Mouse (Mus musculus): ENCODE measurements around the gene Fntb. TPM values are rescaled to one million over a fixed set of nuclear protein-coding genes. Genes with fewer than 3 reads are reported as not detected.

The Fntb gene
- polyA plus RNA-seq, 1 experiment from 2014 or later: 16.2 TPM

DNA sequence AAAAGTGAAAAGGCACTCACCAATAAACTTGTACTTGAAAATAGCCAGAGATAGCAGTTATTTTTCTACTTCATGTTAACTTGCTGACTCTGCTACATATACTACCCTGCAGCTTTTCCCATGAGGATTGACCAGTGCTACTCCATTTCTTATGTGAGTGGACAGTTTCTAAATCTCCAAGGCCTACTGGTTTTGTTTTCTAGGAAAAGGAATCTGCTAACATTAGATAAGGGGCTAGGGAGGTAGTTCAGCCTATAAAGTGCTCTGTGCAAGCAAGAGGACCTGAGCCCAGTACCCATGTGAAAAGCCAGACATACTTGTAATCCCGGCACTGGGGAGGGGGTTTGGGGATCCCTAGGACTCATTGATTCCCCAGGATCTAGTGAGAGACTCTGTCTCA, 140.9 kb downstream of the Fntb start:
- WGBS (ENCODE audit: insufficient replicate concordance): 64% methylated on average over 1 of the region's 1 CpGs
- ATAC-seq: no peak
- H3K27ac ChIP-seq (ENCODE audit: low read depth): 0 out of 2 replicates have a peak overlapping the region, but pooled peaks have one; percentile 31
- no peaks in the 10 kb centered on the region for H3K9me3 ChIP-seq (ENCODE audit: low read length)
- H3K4me3 ChIP-seq (ENCODE audit: low read depth, low read length): no peak overlapping the region
- H3K9ac ChIP-seq (replicated peaks): no peak overlapping the region
- peaks cover 19% of the 10 kb centered on the region for H3K4me1 ChIP-seq (ENCODE audit: insufficient read depth)
- no peak for TF ChIP-seq CTCF (IDR thresholded peaks at IDR 0.05; ENCODE audit: low read depth)
- TF ChIP-seq EP300 (IDR thresholded peaks at IDR 0.05; ENCODE audit: low read depth): peak; percentile 69
- peak overlapping the region; percentile 68; the same call in 1 of the 2 replicates for H3K4me2 ChIP-seq (ENCODE audit: low read depth, low read length)
- H3K36me3 ChIP-seq (replicated peaks; ENCODE audit: insufficient read depth, low read length): peaks cover 9% of the 10 kb centered on the region; the same call in 1 of the 2 replicates
- no peaks in the 10 kb centered on the region for H3K27me3 ChIP-seq (ENCODE audit: insufficient read depth, low read length)
- DNase-seq: no peak

DNA sequence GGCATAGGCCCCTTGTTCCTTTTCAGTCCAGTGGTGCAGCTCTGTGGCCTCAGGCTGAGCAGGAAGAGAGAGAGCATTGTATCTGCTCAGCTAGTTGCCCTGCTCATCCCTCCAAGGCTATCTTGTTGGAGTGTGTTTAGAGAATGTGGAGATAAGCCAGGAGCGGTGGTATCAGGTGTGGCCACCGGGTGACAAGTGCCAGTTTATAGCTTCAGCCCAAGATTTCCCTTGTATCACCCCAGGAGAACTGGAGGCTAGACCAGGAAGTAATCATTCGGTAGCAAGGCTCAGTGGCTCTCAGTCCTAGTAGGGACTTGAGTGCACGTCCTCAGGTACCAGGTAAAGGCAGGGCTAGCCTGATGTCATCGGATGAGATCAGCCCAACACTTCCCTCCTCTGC, 143.8 kb downstream of the Fntb start:
- no peaks in the 10 kb centered on the region for H3K27me3 ChIP-seq (ENCODE audit: insufficient read depth, low read length)
- H3K4me2 ChIP-seq (ENCODE audit: low read depth, low read length): peak overlapping the region; percentile 68
- peak; percentile 89 for ATAC-seq
- no peaks in the 10 kb centered on the region for H3K9me3 ChIP-seq (ENCODE audit: low read length)
- peaks cover 8% of the 10 kb centered on the region for H3K36me3 ChIP-seq (replicated peaks; ENCODE audit: insufficient read depth, low read length)
- H3K27ac ChIP-seq (ENCODE audit: low read depth): peak overlapping the region; percentile 88
- 49% methylated on average over 5 of the region's 5 CpGs for WGBS (ENCODE audit: insufficient replicate concordance)
- peak overlapping the region; percentile 59 for H3K4me3 ChIP-seq (ENCODE audit: low read depth, low read length)
- DNase-seq: peak; percentile 64
- H3K4me1 ChIP-seq (ENCODE audit: insufficient read depth): peaks cover 19% of the 10 kb centered on the region
- no peak for TF ChIP-seq CTCF (IDR thresholded peaks at IDR 0.05; ENCODE audit: low read depth)
- peak; percentile 97 for TF ChIP-seq EP300 (IDR thresholded peaks at IDR 0.05; ENCODE audit: low read depth)
- peak overlapping the region; percentile 65 for H3K9ac ChIP-seq (replicated peaks)

DNA sequence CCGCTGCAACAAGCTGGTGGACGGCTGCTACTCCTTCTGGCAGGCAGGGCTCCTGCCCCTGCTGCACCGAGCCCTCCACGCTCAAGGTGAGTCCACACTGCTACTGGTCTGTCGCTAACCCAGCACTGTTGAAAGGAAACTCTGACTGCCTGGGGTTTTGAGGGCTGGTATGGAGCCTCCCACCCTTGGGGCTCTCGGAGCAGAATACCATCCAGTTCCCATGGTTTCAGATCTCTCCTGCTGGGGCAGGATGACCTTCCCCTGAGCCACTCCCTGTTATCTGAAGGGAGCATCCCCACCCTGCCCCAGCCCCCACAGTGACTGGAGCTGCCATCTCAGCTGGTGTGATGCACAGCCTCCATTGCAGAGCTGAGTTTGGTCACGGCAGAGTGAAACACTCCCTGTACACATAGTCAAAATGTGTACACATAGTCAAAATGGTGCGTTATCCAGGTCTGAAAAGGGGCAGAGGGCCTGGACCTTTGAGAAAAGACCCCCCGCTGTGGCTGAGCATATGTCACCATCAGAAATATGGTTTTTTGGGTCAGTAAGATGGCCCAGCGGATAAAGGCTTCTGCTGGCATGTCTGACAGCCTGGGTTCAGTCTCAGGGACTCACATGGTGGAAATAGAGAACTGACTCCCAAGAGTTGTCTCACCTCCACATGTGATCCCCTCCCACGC, 145.0 kb downstream of the Fntb start:
- H3K27ac ChIP-seq (ENCODE audit: low read depth): peak overlapping the region; percentile 88
- peak; percentile 67 for DNase-seq
- H3K36me3 ChIP-seq (replicated peaks; ENCODE audit: insufficient read depth, low read length): peaks cover 12% of the 10 kb centered on the region
- H3K27me3 ChIP-seq (ENCODE audit: insufficient read depth, low read length): no peaks in the 10 kb centered on the region
- H3K9me3 ChIP-seq (ENCODE audit: low read length): no peaks in the 10 kb centered on the region
- H3K9ac ChIP-seq (replicated peaks): peak overlapping the region; percentile 65
- peak; percentile 81 for ATAC-seq
- H3K4me3 ChIP-seq (ENCODE audit: low read depth, low read length): peak overlapping the region; percentile 59
- WGBS (ENCODE audit: insufficient replicate concordance): 77% methylated on average over 11 of the region's 11 CpGs
- peaks cover 19% of the 10 kb centered on the region for H3K4me1 ChIP-seq (ENCODE audit: insufficient read depth)
- H3K4me2 ChIP-seq (ENCODE audit: low read depth, low read length): peak overlapping the region; percentile 68
- no peak for TF ChIP-seq CTCF (IDR thresholded peaks at IDR 0.05; ENCODE audit: low read depth)
- peak; percentile 68 for TF ChIP-seq EP300 (IDR thresholded peaks at IDR 0.05; ENCODE audit: low read depth)

DNA sequence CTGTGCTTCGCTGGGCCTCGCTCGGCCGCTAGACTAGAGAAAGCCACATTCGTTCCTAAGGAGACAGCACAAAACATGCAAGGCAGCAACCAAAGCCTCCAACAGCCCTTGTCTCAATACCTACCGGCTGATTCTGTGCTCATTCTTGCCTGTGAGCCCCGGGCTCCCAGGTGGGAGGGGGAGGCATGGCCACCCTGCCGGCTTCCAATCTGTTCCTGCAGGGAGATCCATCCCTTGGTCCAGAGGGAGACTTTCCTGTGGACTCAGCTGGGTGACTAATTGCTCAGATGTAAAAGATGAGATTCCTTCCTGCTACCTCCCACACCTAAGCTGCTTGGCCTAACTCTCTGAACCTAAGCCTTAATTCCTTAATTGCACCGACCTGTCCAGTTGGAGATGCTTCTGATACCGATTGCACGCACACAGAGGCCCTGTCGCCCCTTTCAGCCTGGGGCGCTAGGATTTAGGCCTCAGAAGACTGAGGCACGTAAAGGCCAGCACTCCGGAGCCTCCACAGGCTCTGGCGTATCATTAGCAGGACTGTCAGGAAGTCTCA, 145.9 kb downstream of the Fntb start:
- no peaks in the 10 kb centered on the region for H3K9me3 ChIP-seq (ENCODE audit: low read length)
- H3K27ac ChIP-seq (ENCODE audit: low read depth): peak overlapping the region; percentile 88; the same call in 1 of the 2 replicates
- TF ChIP-seq CTCF (IDR thresholded peaks at IDR 0.05; ENCODE audit: low read depth) (no peak), EP300 (IDR thresholded peaks at IDR 0.05; ENCODE audit: low read depth) (no peak)
- H3K9ac ChIP-seq (replicated peaks): peak overlapping the region; percentile 53
- peaks cover 12% of the 10 kb centered on the region for H3K36me3 ChIP-seq (replicated peaks; ENCODE audit: insufficient read depth, low read length)
- H3K4me3 ChIP-seq (ENCODE audit: low read depth, low read length): peak overlapping the region; percentile 59
- no peaks in the 10 kb centered on the region for H3K27me3 ChIP-seq (ENCODE audit: insufficient read depth, low read length)
- peaks cover 19% of the 10 kb centered on the region for H3K4me1 ChIP-seq (ENCODE audit: insufficient read depth)
- WGBS (ENCODE audit: insufficient replicate concordance): 87% methylated on average over 16 of the region's 16 CpGs
- DNase-seq (no peak), ATAC-seq (no peak)
- H3K4me2 ChIP-seq (ENCODE audit: low read depth, low read length): peak overlapping the region; percentile 68

DNA sequence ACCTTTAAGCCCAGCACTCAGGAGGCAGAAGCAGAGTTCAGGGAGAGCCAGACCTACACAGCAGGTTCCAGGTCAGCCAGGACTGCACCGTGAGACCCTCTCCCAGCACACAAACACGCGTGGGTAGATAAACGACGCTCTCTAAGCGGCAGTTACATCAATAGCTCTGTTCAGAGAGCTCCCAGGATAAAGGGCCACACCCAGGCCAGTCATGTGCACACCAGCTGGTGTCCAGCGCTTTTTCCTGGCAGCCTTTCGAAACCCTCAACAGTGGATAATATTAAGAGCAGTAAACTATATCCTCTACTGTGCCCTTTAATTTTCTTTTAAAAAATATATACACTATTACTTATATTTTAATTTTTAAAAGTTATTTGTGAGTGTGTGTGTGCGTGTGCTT, 146.8 kb downstream of the Fntb start:
- TF ChIP-seq EP300 (IDR thresholded peaks at IDR 0.05; ENCODE audit: low read depth) (no peak), CTCF (IDR thresholded peaks at IDR 0.05; ENCODE audit: low read depth) (no peak)
- 64% methylated on average over 9 of the region's 9 CpGs for WGBS (ENCODE audit: insufficient replicate concordance)
- Histone ChIP-seq H3K4me2 (ENCODE audit: low read depth, low read length) (peak overlapping the region; percentile 68), H3K27ac (ENCODE audit: low read depth) (no peak overlapping the region), H3K4me3 (ENCODE audit: low read depth, low read length) (no peak overlapping the region), H3K4me1 (ENCODE audit: insufficient read depth) (peaks cover 12% of the 10 kb centered on the region), H3K9ac (replicated peaks) (no peak overlapping the region), H3K9me3 (ENCODE audit: low read length) (no peaks in the 10 kb centered on the region), H3K36me3 (replicated peaks; ENCODE audit: insufficient read depth, low read length) (peaks cover 13% of the 10 kb centered on the region), H3K27me3 (ENCODE audit: insufficient read depth, low read length) (no peaks in the 10 kb centered on the region)
- DNase-seq (no peak), ATAC-seq (no peak)

DNA sequence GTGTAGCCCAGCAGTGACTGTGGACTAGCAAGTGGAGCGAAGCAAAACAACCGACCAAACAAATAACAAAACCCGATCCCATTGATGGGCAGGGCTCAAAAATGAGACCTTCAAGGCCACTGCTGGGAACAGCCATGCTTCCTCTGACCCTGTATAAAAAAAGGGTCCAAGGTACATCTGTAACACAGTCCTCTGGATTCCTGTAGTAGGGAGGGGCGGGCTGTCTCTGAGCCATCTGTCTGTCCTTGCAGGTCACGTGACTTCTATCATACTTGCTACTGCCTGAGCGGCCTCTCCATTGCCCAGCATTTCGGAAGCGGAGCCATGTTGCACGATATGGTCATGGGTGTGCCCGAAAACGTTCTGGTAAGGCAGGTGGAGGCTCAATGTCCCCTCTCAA, 150.8 kb downstream of the Fntb start:
- H3K27ac ChIP-seq (ENCODE audit: low read depth): no peak overlapping the region
- peaks cover 7% of the 10 kb centered on the region for H3K4me1 ChIP-seq (ENCODE audit: insufficient read depth)
- ATAC-seq (no peak), DNase-seq (no peak)
- H3K9ac ChIP-seq (replicated peaks): no peak overlapping the region
- H3K27me3 ChIP-seq (ENCODE audit: insufficient read depth, low read length): no peaks in the 10 kb centered on the region
- no peak for TF ChIP-seq EP300 (IDR thresholded peaks at IDR 0.05; ENCODE audit: low read depth)
- no peak for TF ChIP-seq CTCF (IDR thresholded peaks at IDR 0.05; ENCODE audit: low read depth)
- peaks cover 20% of the 10 kb centered on the region for H3K36me3 ChIP-seq (replicated peaks; ENCODE audit: insufficient read depth, low read length)
- no peak overlapping the region for H3K4me3 ChIP-seq (ENCODE audit: low read depth, low read length)
- 90% methylated on average over 11 of the region's 11 CpGs for WGBS (ENCODE audit: insufficient replicate concordance)
- H3K4me2 ChIP-seq (ENCODE audit: low read depth, low read length): no peak overlapping the region
- H3K9me3 ChIP-seq (ENCODE audit: low read length): no peaks in the 10 kb centered on the region

All from liver, postnatal 0 days (tissue).